Mouse (Mus musculus): ENCODE measurements around the gene Rpap1. TPM values are rescaled to one million over a fixed set of nuclear protein-coding genes. Genes with fewer than 3 reads are reported as not detected.

The Rpap1 gene
- polyA plus RNA-seq, 1 experiment from 2014 or later, result 25.3 TPM

DNA sequence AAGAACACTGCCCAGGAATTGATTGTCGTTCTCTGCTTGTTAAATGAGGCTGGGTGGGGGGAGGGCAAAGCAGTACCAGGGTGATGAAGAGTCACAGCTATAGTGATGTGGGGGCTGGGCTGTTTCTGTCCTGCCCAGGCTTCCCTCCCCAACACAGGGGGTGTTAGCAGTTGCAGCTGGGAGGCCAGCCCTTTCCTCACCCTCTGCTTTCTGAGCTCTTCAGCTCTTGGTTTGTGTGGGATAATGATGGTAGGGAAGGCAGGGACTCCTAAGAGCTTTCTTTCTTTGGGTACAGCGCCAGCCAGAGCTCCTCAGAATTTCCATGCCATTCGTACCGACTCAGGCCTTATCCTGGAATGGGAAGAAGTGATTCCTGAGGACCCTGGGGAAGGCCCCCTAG is 21.1 kb upstream of the Rpap1 start:
- 37% methylated on average over 4 of the region's 4 CpGs for WGBS
- Histone ChIP-seq H3K27ac (no peak overlapping the region), H3K27me3 (replicated peaks) (no peaks in the 10 kb centered on the region), H3K4me3 (replicated peaks) (no peak overlapping the region), H3K4me2 (no peak overlapping the region), H3K36me3 (peaks cover 17% of the 10 kb centered on the region; the same call in 1 of the 2 replicates), H3K9me3 (no peaks in the 10 kb centered on the region), H3K9ac (no peak overlapping the region), H3K4me1 (peaks cover 12% of the 10 kb centered on the region)
- ATAC-seq (ENCODE audit: insufficient read depth, low FRiP score, low read depth), result no peak

DNA sequence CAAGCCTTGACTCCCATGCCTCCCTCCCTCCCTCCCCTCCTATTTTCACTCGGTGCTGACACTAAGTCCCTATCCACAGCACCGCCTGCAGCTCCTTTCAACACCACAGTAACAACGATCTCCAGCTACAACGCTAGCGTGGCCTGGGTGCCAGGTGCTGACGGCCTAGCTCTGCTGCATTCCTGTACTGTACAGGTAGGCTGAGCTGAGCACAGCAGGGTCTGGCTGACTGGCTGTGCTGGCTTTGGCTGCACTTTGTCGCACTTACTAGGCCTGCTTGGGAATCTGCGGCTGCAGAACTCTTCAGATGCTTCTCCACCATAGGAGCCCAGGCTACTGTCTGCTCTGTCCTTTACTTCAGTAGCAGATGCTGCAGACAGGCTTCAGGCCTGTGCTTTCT is 18.2 kb upstream of the Rpap1 start:
- H3K4me3 ChIP-seq (replicated peaks), result no peak overlapping the region
- H3K36me3 ChIP-seq, result peaks cover 17% of the 10 kb centered on the region; the same call in 1 of the 2 replicates
- no peak overlapping the region for H3K4me2 ChIP-seq
- H3K9me3 ChIP-seq, result no peaks in the 10 kb centered on the region
- peaks cover 27% of the 10 kb centered on the region for H3K4me1 ChIP-seq
- WGBS, result 62% methylated on average over 8 of the region's 8 CpGs
- H3K27me3 ChIP-seq (replicated peaks), result no peaks in the 10 kb centered on the region
- H3K27ac ChIP-seq, result no peak overlapping the region
- no peak overlapping the region for H3K9ac ChIP-seq
- no peak for ATAC-seq (ENCODE audit: insufficient read depth, low FRiP score, low read depth)

DNA sequence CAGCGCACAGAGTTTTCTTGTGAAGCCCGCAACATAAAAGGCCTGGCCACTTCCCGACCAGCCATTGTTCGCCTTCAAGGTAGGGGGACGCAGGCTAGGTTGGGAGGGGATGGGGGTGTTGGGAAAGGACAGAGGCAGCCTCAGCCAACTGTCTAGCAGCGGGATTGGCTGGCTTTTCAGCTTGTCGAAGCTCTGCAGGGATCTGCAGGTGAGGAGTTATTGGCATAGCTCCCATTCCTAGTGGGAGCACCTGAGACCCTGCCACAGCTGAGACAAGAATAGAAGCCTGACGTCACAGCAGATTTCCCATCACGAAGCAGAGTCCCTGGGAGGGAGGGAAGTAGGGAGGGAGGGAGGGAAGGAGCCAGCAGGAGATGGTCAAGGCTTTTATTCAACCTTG is 17.4 kb upstream of the Rpap1 start:
- WGBS, result 62% methylated on average over 9 of the region's 9 CpGs
- Histone ChIP-seq H3K4me2 (no peak overlapping the region), H3K4me3 (replicated peaks) (no peak overlapping the region), H3K9ac (no peak overlapping the region), H3K36me3 (peaks cover 12% of the 10 kb centered on the region; the same call in 1 of the 2 replicates), H3K9me3 (no peaks in the 10 kb centered on the region), H3K4me1 (peaks cover 33% of the 10 kb centered on the region), H3K27me3 (replicated peaks) (no peaks in the 10 kb centered on the region), H3K27ac (no peak overlapping the region)
- no peak for ATAC-seq (ENCODE audit: insufficient read depth, low FRiP score, low read depth)

DNA sequence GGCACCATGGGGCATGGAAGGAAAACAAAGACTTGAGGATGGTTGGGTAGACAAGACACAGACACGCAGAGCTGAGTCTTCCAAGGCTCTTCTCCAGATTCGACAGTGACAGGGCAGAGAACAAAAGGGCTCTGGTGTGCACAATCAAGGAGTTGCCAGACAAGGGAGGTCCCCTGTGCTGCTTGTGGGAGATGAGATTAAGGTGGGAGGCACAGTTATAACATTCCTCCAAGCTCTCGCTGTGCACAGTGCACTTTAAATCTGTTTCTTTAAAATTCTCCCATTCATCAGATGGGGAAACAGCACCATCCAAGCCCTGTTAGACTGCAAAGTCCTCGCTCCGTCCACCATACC is 16.9 kb upstream of the Rpap1 start:
- H3K4me3 ChIP-seq (replicated peaks), result no peak overlapping the region
- 0 out of 2 replicates have a peak, but pooled peaks cover 10% of the 10 kb centered on the region for H3K36me3 ChIP-seq
- ATAC-seq (ENCODE audit: insufficient read depth, low FRiP score, low read depth), result no peak
- peaks cover 33% of the 10 kb centered on the region for H3K4me1 ChIP-seq
- H3K9ac ChIP-seq, result no peak overlapping the region
- no peaks in the 10 kb centered on the region for H3K27me3 ChIP-seq (replicated peaks)
- 53% methylated on average over 5 of the region's 5 CpGs for WGBS
- no peaks in the 10 kb centered on the region for H3K9me3 ChIP-seq
- no peak overlapping the region for H3K4me2 ChIP-seq
- no peak overlapping the region for H3K27ac ChIP-seq

DNA sequence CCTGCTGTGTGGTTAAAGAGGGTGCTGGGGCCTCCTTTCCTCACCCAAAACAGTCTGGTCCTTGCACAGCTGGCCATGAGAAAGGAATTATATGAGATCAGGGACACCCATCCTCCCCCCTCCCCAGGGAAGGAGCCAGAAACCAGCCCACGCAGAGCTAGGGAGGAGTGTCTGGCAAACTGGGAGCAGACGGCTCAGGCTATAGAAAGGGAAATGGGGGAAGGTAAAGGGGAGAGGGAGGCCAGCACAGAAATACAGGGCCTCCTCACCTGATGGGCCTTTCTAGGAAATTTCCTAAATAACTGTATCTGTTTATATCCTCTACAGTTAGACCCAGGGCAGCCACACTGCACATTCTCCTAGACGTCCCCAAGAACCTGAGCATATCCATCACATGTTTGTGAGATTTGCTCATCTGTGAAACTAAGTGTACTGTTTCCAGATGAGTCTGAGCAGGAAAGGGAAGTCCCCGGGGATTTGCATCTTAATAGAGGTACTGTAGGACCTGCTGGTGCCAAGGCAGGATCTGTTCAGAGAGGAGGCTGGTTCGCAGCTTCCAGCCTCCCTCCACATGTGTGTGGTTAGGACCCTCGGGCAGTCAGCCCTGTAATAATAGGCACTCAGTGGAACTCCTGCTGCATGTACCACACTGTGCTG is 16.4 kb upstream of the Rpap1 start:
- peaks cover 33% of the 10 kb centered on the region for H3K4me1 ChIP-seq
- 53% methylated on average over 6 of the region's 6 CpGs for WGBS
- no peak for ATAC-seq (ENCODE audit: insufficient read depth, low FRiP score, low read depth)

DNA sequence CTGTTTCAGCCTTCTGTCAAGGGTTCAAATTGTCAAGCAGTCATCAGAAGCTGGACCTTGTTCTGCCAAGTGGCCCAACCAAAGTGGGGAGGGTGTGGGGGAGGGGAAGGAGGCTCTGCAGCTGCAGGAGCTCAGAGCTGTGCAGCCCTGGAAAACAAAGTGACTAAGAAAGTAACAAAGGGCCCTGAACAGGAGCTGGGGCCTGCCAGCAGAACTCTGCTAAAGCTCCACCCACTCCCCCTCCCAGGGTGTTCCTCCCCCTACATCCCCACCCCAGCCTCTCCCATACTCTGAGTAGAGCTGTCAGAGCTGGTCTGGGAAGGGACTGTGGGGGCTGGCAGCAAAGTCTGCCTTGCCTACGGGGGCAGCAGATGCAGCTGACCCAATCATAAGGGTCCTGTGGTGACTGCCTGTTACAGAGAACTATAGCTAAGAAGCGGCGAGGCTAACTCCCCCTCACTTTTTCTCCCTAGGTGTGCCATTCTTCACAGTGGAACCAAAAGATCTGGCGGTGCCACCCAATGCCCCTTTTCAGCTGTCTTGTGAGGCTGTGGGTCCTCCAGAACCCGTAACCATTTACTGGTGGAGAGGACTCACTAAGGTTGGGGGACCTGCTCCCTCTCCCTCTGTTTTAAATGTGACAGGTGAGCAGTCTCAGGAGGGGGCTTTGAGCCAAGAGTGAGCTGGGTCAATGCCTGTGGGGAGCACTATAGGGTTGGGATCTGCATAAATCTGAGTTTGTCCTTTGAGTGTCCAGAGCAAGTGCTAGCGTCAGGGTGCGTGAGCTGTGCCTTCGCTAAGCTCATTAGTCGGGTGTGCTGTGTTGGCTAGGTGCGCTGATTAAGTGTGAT is 15.7 kb upstream of the Rpap1 start:
- Histone ChIP-seq H3K4me2 (peak overlapping the region; percentile 28; the same call in 1 of the 2 replicates), H3K4me1 (peaks cover 37% of the 10 kb centered on the region), H3K36me3 (0 out of 2 replicates have a peak, but pooled peaks cover 10% of the 10 kb centered on the region), H3K9me3 (no peaks in the 10 kb centered on the region), H3K9ac (no peak overlapping the region), H3K27me3 (replicated peaks) (no peaks in the 10 kb centered on the region), H3K27ac (peak overlapping the region; percentile 49), H3K4me3 (replicated peaks) (no peak overlapping the region)
- WGBS, result 53% methylated on average over 10 of the region's 10 CpGs
- ATAC-seq (ENCODE audit: insufficient read depth, low FRiP score, low read depth), result peak; percentile 78

More for the DNA sequence above, 16.4 kb upstream of the Rpap1 start:
- Histone ChIP-seq H3K36me3 (0 out of 2 replicates have a peak, but pooled peaks cover 10% of the 10 kb centered on the region), H3K27ac (peak overlapping the region; percentile 49; the same call in 1 of the 2 replicates), H3K9ac (no peak overlapping the region), H3K4me2 (no peak overlapping the region), H3K9me3 (no peaks in the 10 kb centered on the region), H3K4me3 (replicated peaks) (no peak overlapping the region), H3K27me3 (replicated peaks) (no peaks in the 10 kb centered on the region)

DNA sequence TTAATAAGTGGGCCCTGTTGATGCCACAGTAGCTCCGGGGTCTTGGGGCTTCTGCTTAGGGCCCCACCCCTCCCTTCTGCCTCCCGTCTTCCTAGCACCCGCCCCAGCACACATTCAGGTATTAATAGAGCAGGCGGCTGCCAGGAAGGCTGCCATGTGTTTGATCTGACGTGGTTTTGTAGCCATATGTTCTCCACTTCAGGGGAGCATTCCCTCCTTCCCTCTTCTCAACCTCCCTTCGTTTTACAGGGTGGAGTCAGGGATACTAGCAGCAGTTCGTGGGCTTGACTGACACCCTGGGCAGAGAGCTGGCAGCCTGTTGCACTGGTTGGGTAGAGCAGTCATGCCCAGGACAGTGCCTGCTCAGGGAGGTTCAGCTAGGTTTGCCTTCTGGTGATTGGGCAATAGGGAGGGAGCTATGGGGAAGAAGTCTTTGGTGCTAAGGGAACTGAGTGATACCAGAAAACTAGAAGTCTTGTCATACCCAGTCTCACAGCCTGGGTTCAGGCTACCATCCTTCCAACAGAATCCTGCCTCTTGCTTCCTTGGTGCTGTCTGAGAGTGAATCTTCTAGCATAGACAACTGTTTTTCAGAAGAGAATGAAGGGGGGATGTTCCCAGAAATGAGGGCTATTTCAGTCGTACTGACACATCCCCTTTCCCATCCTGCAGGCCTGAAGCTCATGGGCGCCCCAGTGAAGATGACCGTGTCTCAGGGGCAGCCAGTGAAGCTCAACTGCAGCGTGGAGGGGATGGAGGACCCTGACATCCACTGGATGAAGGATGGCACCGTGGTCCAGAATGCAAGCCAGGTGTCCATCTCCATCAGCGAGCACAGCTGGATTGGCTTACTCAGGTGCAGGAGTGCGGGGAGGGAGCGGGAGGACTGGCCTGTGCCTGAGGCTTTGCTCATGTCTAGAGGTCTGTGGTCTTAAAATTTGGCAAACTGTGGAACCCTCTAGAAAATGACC is 13.8 kb upstream of the Rpap1 start:
- Histone ChIP-seq H3K9me3 (no peaks in the 10 kb centered on the region), H3K4me2 (peak overlapping the region; percentile 82), H3K9ac (no peak overlapping the region), H3K27me3 (replicated peaks) (peaks cover 6% of the 10 kb centered on the region; the same call in 1 of the 2 replicates), H3K4me3 (replicated peaks) (peak overlapping the region; percentile 88), H3K4me1 (peaks cover 37% of the 10 kb centered on the region), H3K36me3 (0 out of 2 replicates have a peak, but pooled peaks cover 10% of the 10 kb centered on the region), H3K27ac (peak overlapping the region; percentile 57; the same call in 1 of the 2 replicates)
- ATAC-seq (ENCODE audit: insufficient read depth, low FRiP score, low read depth), result no peak
- WGBS, result 56% methylated on average over 15 of the region's 15 CpGs

DNA sequence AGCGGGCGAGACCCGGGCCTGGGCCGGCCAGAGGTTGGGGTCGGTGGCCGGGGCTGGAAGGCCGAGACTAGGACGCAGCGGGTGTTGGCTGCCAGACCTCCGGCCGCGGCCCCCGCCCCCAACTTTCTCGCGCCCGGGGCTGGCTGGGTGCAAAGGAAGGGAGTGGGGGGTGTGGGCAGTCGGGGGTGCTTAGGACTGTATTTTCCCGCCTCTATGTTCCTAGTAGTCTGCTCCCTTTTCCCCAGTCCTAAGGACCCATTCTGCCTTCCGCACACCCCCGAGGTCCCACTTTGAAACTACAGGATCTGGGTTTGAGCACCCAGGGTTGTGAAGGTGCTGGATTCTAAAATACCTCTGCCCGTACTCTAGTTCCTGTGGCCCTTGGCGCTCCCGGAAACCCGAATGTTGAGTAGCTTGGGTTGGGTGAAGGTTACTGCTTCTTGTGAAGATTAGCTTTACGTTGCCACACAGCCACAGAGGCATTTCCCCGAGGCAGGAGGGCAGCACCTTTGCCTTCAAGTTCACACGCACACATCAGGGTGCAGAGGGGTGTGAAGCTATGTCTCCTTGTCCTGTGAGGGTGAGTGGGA is 12.7 kb upstream of the Rpap1 start:
- H3K4me1 ChIP-seq, result peaks cover 34% of the 10 kb centered on the region
- peak overlapping the region; percentile 80 for H3K9ac ChIP-seq
- H3K4me3 ChIP-seq (replicated peaks), result peak overlapping the region; percentile 88
- peak overlapping the region; percentile 82 for H3K4me2 ChIP-seq
- peak overlapping the region; percentile 57 for H3K27ac ChIP-seq
- H3K27me3 ChIP-seq (replicated peaks), result peaks cover 6% of the 10 kb centered on the region; the same call in 1 of the 2 replicates
- H3K9me3 ChIP-seq, result no peaks in the 10 kb centered on the region
- no peak for ATAC-seq (ENCODE audit: insufficient read depth, low FRiP score, low read depth)
- under 1% methylated on average over 27 of the region's 27 CpGs for WGBS
- H3K36me3 ChIP-seq, result 0 out of 2 replicates have a peak, but pooled peaks cover 10% of the 10 kb centered on the region

DNA sequence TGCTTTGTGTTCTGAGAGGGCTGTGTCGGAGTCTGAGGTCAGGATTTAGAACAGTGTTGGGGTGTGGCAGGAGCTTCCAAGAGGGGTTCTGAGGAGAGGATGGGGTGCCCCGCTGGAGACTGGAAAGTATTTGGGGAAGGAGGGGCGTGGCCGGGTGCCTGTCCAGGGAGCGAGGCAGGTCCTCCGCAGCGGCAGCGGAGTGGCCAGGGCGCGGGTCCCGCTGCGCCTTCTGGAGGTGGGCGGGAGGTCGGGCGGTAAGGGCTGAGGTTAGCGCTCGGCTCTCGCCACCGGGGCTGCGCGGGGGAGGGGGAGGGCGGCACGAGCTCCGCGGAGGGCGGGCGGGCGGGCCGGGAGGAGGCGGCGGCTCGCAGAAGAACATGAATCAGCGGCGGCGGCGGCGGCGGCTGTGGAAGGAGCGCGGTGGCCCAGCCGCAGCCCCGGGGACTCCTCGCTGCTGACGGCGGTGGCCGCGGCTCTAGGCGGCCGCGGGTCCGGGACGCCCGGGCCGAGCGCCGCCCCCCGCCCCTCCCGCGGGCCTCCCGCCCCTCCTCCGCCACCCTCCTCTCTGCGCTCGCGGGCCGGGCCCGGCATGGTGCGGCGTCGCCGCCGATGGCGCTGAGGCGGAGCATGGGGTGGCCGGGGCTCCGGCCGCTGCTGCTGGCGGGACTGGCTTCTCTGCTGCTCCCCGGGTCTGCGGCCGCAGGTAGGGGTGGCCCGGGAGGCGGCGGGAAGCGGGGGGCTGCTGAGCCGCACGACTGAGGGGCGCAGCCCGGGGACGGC is 12.0 kb upstream of the Rpap1 start:
- peaks cover 6% of the 10 kb centered on the region; the same call in 1 of the 2 replicates for H3K27me3 ChIP-seq (replicated peaks)
- H3K4me2 ChIP-seq, result peak overlapping the region; percentile 82
- 0 out of 2 replicates have a peak, but pooled peaks cover 5% of the 10 kb centered on the region for H3K36me3 ChIP-seq
- no peaks in the 10 kb centered on the region for H3K9me3 ChIP-seq
- peak overlapping the region; percentile 88 for H3K4me3 ChIP-seq (replicated peaks)
- ATAC-seq (ENCODE audit: insufficient read depth, low FRiP score, low read depth), result peak; percentile 64
- H3K9ac ChIP-seq, result peak overlapping the region; percentile 80
- under 1% methylated on average over 21 of the region's 89 CpGs for WGBS
- H3K4me1 ChIP-seq, result peaks cover 34% of the 10 kb centered on the region
- H3K27ac ChIP-seq, result peak overlapping the region; percentile 57

DNA sequence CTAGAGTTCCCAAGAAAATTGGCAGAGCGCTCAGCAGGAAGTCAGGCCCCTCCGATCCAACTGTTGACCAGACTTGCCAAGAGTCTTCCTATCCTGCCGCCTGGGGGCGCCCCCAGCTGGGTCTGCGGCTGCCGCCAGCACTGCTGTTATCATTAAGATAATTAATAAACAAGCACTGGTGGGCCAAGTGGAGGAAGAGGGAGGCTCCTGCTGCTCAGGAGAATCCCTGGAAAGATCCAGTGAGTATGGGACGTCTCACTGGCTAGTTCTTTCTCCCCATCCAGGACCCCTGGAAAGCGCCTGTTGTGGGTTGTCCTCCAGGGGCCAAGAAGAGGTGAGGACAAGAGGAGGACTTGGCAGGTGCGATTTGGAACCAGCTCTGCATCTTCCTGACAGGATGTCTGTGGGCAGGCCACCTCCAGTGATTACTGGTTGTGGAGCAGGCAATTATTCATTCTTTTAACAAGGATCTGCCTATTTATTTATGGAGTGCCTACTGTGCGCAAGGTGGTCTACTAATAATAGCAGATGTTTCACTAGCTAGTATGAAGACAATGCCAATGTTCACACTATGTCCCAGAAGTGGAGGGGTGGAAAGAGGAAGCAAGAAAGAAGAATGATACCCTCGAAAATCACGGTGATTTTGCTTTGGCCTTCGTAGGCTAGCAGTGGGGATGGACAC is 11.1 kb upstream of the Rpap1 start:
- Histone ChIP-seq H3K4me2 (peak overlapping the region; percentile 82; the same call in 1 of the 2 replicates), H3K4me3 (replicated peaks) (peak overlapping the region; percentile 88; the same call in 1 of the 2 replicates), H3K27me3 (replicated peaks) (peaks cover 6% of the 10 kb centered on the region; the same call in 1 of the 2 replicates), H3K9ac (no peak overlapping the region), H3K9me3 (no peaks in the 10 kb centered on the region), H3K27ac (no peak overlapping the region), H3K36me3 (no peaks in the 10 kb centered on the region), H3K4me1 (peaks cover 24% of the 10 kb centered on the region)
- ATAC-seq (ENCODE audit: insufficient read depth, low FRiP score, low read depth), result no peak
- 12% methylated on average over 13 of the region's 13 CpGs for WGBS
